Mouse (Mus musculus) limb, embryonic 11.5 days (tissue): ENCODE data around the gene Mpped2. TPM values are rescaled to one million over a fixed set of nuclear protein-coding genes. Genes with fewer than 3 reads are reported as not detected.

ENCODE experiments used
- ATAC-seq: fragments of 200-750 bp; cut with Nextera tagmentation; 2 replicates; pipeline ENCODE4 v1.8.0; 2017; ENCODE audit warnings: low read depth; ENCODE audit not compliant: insufficient number of reproducible peaks, low FRiP score, low TSS enrichment
- DNase-seq: peaks from one replicate; pipeline ENCODE4 v3.0.0-alpha.2; 2015; ENCODE audit warnings: low spot score
- H3K27ac ChIP-seq: fragments of 300-500 bp; sonication (generic); replicated peaks from 2 replicates; pipeline ENCODE4 v1.5.1; 2014; ENCODE audit warnings: low read depth, mild to moderate bottlenecking, low read length
- H3K27me3 ChIP-seq: fragments of 300-500 bp; sonication (generic); 2 replicates; pipeline ENCODE4 v1.6.1; 2014; ENCODE audit warnings: mild to moderate bottlenecking, low read length, mixed read lengths; ENCODE audit not compliant: control insufficient read depth, insufficient read depth
- H3K36me3 ChIP-seq: fragments of 300-500 bp; sonication (generic); 2 replicates; pipeline ENCODE4 v1.6.1; 2014; ENCODE audit warnings: mild to moderate bottlenecking, low read length, moderate library complexity, mixed read lengths; ENCODE audit not compliant: control insufficient read depth, insufficient read depth
- H3K4me1 ChIP-seq: fragments of 300-500 bp; sonication (generic); 2 replicates; pipeline ENCODE4 v1.6.1; 2014; ENCODE audit warnings: low read length, mixed read lengths; ENCODE audit not compliant: control insufficient read depth, insufficient read depth
- H3K4me2 ChIP-seq: fragments of 300-500 bp; sonication (generic); 2 replicates; pipeline ENCODE4 v1.6.1; 2014; ENCODE audit warnings: low read depth, mild to moderate bottlenecking, moderate library complexity; ENCODE audit not compliant: severe bottlenecking
- H3K4me3 ChIP-seq: fragments of 300-500 bp; sonication (generic); 2 replicates; pipeline ENCODE4 v1.5.1; 2014; ENCODE audit warnings: low read depth, low read length
- H3K9ac ChIP-seq: fragments of 300-500 bp; sonication (generic); 2 replicates; pipeline ENCODE4 v1.6.1; 2014; ENCODE audit warnings: mild to moderate bottlenecking, low read length
- H3K9me3 ChIP-seq: fragments of 300-500 bp; sonication (generic); 2 replicates; pipeline ENCODE4 v1.6.1; 2016; ENCODE audit warnings: low read length; ENCODE audit not compliant: control insufficient read depth
- WGBS: fragments of 180-500 bp; shearing (Covaris S2); extraction: QIAGEN DNeasy Blood & Tissue Kit; methylation state at CpG from one replicate; pipeline ENCODE4 v1.1.7; 2014; 5-methylcytosine and 5-hydroxymethylcytosine counted together
- polyA plus RNA-seq: library from polyadenylated mRNA; unstranded; fragments of >200 nt; fragmentation: Nextera tagmentation; extraction: Ambion mirVana; gene quantifications from 2 replicates; pipeline ENCODE4 v1.2.1, GENCODE M21; 2014

Gene Mpped2
- polyA plus RNA-seq, 1 experiment from 2014 or later = 98.0 TPM

GRCm38 (mm10) chr2:106756354-106757103 is 63.5 kb downstream of the Mpped2 start:
- ATAC-seq = peak; percentile 73; the same call in 1 of the 2 replicates
- 16% methylated on average over 13 of the region's 13 CpGs for WGBS
- Histone ChIP-seq H3K9me3 (no peaks in the 10 kb centered on the region), H3K9ac (no peak overlapping the region), H3K4me2 (no peak overlapping the region), H3K4me1 (peaks cover 11% of the 10 kb centered on the region), H3K27me3 (no peaks in the 10 kb centered on the region), H3K36me3 (no peaks in the 10 kb centered on the region), H3K4me3 (no peak overlapping the region), H3K27ac (0 out of 2 replicates have a peak overlapping the region, but pooled peaks have one; percentile 18)
- DNase-seq = peak; percentile 46

DNA sequence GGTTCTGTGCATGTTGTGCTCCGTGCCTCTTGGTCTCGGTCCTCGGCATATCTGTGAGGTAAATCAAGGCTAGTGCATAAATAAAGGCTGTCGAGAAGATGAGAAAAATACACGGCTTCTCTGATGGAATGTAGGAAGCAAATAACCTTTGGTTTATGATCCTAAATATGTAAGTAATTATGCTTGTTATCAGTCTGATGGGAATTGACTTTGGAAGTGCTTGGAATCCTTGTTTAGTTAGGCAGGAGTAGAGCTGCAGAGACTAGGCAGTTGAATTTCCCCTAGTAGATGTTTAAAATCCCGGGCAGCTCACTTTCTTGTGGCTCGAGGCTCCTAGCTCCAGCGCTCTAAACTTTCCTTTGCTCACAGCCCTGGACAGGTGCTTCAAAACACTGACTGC is 69.9 kb downstream of the Mpped2 start:
- DNase-seq = no peak
- WGBS = 64% methylated on average over 8 of the region's 8 CpGs
- no peak for ATAC-seq
- Histone ChIP-seq H3K27ac (no peak overlapping the region), H3K36me3 (no peaks in the 10 kb centered on the region), H3K4me1 (no peaks in the 10 kb centered on the region), H3K4me3 (no peak overlapping the region), H3K9me3 (no peaks in the 10 kb centered on the region), H3K27me3 (no peaks in the 10 kb centered on the region), H3K9ac (no peak overlapping the region), H3K4me2 (no peak overlapping the region)

DNA sequence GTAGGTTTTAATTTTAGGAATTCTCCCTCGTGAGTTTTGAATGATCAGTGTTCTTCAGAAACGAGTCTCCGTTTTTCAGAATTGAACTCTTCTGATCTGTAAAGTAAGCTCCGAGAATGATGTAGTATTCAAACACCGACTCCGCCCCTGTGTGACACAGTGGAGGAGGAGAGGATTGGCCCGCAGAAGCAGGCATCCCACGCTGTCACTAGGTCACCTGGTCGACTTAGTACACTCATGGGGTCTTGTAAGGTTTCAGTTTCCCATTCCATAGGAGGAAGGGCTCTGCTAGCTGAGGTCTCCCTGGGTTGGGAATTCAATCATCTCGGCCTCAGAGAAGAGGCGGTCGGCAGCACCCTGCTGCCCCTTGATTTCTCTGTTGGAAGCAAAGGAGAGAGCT is 76.2 kb downstream of the Mpped2 start:
- Histone ChIP-seq H3K27me3 (no peaks in the 10 kb centered on the region), H3K36me3 (no peaks in the 10 kb centered on the region), H3K4me3 (no peak overlapping the region), H3K4me2 (no peak overlapping the region), H3K9ac (no peak overlapping the region), H3K9me3 (no peaks in the 10 kb centered on the region), H3K4me1 (peaks cover under 1% of the 10 kb centered on the region; the same call in 1 of the 2 replicates), H3K27ac (no peak overlapping the region)
- DNase-seq (no peak), ATAC-seq (no peak)
- WGBS = 84% methylated on average over 12 of the region's 12 CpGs

- Histone ChIP-seq H3K27me3 (no peaks in the 10 kb centered on the region), H3K9me3 (no peaks in the 10 kb centered on the region), H3K4me1 (peaks cover 8% of the 10 kb centered on the region), H3K4me3 (no peak overlapping the region), H3K9ac (no peak overlapping the region), H3K27ac (no peak overlapping the region), H3K4me2 (no peak overlapping the region), H3K36me3 (no peaks in the 10 kb centered on the region)
- DNase-seq = no peak
- 67% methylated on average over 5 of the region's 5 CpGs for WGBS
- no peak for ATAC-seq
Measured at GRCm38 (mm10) chr2:106772643-106773042, 79.6 kb downstream of the Mpped2 start.

DNA sequence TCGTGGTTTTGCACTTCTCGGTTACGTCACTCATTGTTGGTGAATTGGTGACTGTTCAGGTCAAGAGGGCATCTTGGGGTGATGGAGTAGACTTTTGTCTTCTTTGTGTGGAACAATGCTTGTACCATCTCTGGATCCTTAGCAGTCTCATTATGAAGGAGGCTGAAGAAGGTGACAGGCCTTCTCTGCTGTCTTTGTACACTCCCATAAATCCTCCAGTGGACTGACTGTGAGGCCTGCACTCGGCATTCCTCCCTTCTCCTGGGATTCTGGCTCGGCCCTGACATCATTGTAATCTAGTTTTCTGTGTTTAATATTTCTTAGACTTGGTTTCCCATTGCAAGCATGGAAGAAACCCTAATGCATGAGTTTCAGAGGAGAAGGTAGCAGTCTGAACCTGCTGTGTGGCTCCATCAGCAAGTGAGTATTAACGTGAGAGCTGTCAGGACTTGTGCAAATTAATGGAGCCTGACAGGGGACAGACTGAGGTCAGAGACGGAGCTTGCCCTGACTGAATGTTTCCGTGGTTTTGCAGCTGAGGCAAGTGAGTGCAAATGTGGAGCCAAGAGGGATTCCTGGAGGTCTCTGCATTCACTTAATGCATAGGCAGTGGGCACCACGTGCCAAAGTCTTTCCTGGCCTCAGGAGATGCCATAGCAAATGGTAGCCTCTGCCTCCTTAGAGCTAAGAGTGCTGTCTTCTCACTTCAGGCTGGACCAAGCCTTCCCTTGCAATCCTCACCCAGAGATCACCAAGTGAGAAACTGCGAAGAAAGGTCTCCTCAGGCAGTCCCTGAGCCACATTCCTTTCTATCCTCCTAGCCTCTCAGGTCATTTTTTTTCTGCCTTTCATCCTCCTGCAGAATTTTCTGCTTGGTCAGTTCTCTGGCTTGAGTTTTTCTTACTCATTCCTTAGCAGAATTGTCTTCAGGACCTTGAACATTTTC is 81.5 kb downstream of the Mpped2 start:
- 48% methylated on average over 10 of the region's 10 CpGs for WGBS
- DNase-seq = no peak
- ATAC-seq = no peak
- no peak overlapping the region for H3K9ac ChIP-seq
- no peaks in the 10 kb centered on the region for H3K27me3 ChIP-seq
- H3K27ac ChIP-seq = 0 out of 2 replicates have a peak overlapping the region, but pooled peaks have one; percentile 12
- H3K4me2 ChIP-seq = no peak overlapping the region
- peaks cover 8% of the 10 kb centered on the region for H3K4me1 ChIP-seq
- H3K9me3 ChIP-seq = no peaks in the 10 kb centered on the region
- H3K4me3 ChIP-seq = no peak overlapping the region
- H3K36me3 ChIP-seq = no peaks in the 10 kb centered on the region

DNA sequence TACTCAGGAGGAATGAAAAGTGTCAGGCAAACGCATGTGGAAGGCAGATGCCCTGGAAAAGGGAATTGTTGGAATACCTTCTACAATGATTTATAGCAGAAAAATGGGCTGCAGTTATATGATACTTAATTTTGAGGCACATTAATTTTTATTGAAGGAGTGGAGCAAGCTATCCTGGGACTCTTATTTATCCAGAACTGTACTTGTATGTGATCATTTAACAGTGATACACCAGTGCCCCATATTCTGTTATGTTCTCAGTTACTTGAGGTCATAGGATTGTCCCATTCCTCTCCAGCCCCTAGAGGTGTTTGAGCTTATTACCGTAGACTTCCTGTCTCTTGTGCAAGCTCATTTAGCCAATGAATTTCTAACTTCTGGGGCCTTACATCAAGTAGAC is 82.9 kb downstream of the Mpped2 start:
- Histone ChIP-seq H3K4me3 (no peak overlapping the region), H3K9me3 (no peaks in the 10 kb centered on the region), H3K9ac (no peak overlapping the region), H3K4me2 (no peak overlapping the region), H3K27me3 (no peaks in the 10 kb centered on the region), H3K4me1 (peaks cover 10% of the 10 kb centered on the region), H3K27ac (no peak overlapping the region), H3K36me3 (no peaks in the 10 kb centered on the region)
- no peak for ATAC-seq
- DNase-seq = no peak
- WGBS = 71% methylated on average over 2 of the region's 2 CpGs

- Histone ChIP-seq H3K9me3 (no peaks in the 10 kb centered on the region), H3K27me3 (no peaks in the 10 kb centered on the region), H3K4me3 (no peak overlapping the region), H3K9ac (no peak overlapping the region), H3K4me1 (peaks cover 20% of the 10 kb centered on the region), H3K27ac (no peak overlapping the region), H3K36me3 (no peaks in the 10 kb centered on the region), H3K4me2 (no peak overlapping the region)
- no peak for ATAC-seq
- 87% methylated on average over 7 of the region's 7 CpGs for WGBS
- no peak for DNase-seq
Measured at GRCm38 (mm10) chr2:106778861-106779516, 85.9 kb downstream of the Mpped2 start.
